Mouse (Mus musculus) layer of hippocampus, adult 9-10 months (tissue): ENCODE measurements at regions not wholly inside any gene's neighbourhood (a gene's known extent, or its start where the extent isn't known, plus 50 kb on each side); places are given as distances from the start of the nearest gene placed in this dataset.

Source experiments
- DNase-seq: peaks from one replicate; pipeline ENCODE4 v3.0.0; 2022; ENCODE audit warnings: low spot score

DNA sequence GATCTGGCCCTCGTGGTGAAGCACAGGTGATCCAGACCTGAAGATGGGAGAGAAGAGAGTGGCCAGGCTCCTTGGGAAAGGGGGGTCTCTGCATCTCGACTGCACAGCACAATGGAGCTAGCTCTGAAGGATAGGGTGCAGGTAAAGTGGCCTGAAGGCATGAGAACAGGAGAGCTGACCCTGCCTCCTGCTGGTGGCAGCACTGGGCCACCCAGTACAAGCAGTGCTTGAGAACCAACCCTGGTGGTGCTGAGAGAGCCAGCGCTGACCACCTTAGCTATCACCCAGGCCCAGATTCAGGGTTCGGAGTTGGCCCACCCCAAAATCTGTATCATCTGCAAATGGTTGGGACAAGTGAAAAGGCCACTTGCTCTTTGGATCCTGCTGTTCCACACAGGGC, 66.2 kb downstream of the A730009L09Rik start:
- DNase-seq: no peak

DNA sequence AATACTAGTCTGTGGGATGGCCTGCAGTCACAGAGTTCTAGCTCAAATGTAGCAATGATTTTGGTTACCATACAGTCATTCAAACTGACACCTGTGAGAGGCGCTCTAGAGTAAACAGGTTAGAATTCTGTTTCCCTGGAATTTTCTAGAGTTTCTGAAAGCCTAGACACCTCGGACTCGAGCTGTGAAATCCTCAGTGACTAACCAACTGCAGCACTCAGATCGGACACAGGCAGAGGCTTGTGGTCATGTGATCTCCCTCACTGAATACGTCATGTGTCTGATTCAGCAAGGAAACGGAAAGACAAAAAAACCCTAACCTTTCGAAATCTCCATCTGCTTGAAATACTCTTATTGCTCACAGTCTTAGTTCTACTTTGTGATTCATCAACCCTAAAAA, 68.4 kb downstream of the A730009L09Rik start:
- DNase-seq: peak; percentile 22

DNA sequence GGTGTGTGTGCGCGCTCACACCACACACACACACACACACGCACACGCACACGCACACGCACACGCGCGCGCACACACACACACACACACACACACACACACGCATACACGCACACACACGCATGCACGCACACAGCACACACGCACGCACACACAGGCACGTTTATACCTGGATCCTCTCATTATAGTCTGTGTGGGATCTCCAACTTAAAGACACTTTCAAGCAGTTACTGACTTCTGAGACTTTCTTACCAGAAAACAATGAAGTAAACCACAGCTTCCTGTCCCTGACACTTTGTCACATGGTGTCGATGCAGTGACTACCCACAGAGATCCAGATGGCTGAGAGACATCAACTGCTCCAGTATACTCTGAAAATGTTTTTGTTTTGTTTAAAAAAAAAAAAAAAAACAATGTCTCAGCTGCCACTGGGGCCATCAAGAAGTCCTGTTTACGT, 68.9 kb downstream of the A730009L09Rik start:
- DNase-seq: no peak

DNA sequence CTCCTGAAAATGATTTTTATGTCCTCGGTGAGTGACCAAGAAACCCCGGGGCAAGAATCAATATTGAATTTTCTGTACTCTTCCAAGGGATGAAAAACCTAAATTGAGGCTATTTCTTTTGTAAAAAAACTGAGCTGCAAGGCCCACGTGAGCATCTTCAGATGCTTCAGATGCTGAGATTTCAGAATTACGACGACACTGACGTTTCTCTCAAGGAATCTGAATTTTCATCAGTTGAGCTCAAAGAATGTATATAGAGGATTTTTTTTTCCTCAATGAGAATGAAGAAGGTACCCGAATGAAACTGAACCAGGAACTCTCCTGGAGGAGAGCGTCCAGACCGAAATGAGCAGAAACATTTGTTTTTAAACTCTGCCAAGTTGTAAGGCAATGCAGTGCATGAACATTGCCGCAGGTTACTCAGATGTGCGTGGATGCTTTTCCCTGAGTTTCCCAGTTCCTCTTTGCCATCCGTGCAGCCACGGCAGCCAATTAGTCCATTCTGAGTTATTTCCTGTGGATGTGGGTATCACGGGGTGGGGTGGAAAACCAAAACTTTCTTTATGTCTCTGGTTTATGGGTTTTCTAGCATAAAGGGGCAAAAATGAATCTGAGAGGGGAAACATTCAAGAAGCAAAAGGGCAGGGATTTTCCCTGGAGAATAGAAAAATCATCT, 69.9 kb downstream of the A730009L09Rik start:
- DNase-seq: no peak

DNA sequence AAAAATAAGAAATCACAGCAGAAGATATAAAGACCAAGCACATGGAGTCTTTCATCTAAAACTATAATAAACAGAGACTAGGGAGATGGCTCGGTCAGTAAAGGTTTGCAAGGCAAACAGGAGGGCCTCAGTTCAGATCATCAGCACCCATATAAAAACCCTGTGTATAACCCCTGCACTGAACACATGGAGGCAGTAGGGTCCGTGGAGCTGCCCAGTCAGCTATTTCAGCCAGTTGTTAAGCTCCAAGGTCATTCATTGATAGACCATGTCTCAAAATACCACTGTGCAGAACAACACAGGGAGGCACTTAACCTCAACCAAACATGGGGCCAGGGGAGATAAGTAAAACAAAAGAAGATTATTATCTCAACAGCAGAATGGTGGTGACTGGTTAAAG, 78.1 kb downstream of the A730009L09Rik start:
- DNase-seq: no peak

DNA sequence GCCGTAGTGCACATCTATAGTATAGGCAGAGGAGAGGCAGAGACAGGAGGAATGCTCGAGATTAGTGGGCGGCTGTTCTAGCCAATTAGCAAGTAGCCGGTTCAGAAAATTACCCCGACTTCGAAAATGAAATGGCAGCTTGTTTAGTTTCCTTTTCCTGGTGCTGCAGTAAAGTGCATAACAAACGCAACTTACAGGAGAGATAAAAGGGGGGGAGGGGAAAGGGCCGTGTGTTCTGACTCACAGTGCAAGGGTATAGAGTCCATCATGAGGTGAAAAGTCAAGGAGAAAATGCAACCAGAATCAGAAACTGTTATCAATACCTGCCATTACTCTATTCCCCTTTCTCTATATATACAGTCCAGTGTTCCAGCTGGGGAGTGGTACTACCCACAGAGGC, 88.0 kb downstream of the A730009L09Rik start:
- DNase-seq: no peak

DNA sequence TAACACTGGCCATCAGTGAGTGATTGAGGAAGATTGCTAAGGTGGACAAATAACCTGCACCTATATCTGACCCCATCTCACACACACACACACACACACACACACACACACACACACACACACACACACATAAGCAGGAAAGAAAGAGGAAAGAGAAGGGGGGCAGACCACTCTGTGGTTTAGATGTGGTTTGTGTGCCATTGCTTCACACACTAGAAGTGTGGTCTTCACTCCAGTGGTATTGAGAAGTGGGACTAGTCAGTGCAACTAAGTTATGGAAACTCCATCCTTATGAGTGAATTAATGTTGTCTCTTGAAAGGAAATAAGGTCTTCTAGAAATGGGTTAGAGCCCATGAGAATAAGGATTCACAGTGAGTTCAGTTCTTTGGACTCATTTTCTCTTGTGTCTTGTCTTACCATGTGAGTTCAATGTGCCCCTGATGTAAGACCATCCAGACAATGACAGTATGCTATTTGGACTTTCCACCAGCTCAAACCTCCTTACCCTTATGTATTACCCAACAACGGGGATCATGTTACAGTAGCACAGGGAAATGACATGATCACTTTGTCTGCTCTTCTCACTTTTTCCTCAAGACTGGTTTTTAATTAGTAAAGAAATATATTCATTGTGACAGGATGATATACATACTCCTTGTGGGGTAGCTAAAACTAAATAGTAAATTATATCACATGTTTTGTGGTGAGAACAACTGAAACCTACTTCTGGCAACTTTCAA, 88.7 kb downstream of the A730009L09Rik start:
- DNase-seq: no peak

DNA sequence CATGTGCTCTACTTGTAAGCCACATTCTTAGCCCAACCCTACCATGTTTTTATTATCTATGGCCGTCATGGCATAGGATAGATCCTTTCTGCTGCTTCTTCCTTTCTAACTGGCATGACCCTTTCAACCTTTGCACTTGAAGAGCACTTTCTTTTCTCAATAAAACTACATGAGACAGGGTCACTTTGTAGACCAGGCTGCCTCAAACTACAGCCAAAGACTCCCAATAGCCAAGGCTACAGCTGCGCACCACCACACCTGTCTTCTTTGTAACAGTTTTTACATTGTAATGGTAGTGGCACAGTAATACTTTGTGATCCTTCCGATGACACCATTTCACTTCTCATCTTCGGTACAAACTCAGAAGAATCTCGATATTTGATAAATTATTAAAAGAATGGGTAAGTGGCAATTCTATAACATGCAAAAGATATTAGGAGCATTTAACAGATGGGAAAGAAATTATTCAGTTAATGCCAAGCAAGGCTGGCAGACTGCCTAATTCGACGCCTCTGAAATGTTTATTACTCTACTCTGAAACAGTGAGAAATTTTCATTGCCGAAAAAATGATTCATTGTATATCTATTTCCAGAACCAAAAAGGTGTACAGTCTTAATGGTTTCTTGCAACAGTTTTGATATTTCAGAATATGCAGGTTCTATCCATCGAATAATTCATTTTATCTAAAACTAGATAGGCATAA, 89.5 kb downstream of the A730009L09Rik start:
- DNase-seq: no peak

DNA sequence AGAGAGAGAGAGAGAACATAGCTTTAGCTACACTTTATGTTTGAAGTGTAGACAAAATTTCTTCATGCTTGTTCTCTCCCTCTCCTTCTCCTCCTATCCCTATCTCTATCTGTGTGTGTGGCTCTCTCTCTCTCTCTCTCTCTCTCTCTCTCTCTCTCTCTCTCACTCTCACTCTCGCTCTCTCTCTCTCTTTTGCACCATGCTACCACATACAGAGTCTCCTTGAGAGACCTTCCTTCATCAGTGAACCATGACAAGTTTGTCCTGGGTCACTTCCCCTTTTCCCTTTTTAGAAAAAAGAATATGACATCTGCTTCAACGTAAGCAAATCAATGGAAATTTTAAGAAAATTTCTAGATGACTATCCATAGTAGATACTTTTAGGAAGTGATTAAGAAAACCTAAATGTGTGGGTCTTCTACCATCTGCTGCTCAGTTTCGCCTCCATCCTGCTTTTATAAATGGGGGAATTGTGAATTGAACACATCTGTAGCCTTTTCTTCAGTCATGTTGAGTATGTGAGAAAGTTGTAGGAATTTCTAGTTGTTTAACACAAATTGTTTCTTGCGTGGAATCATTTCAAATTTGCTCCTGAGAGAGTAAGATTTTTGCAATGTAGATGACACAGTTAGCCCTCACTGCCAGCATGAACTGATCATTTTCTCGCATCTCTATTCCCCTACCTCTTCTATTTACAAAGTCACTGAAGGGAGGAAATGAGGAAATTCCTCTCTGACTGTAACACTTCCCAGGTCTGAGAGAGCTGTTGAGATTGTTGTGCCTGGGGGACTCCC, 91.3 kb downstream of the A730009L09Rik start:
- DNase-seq: no peak

DNA sequence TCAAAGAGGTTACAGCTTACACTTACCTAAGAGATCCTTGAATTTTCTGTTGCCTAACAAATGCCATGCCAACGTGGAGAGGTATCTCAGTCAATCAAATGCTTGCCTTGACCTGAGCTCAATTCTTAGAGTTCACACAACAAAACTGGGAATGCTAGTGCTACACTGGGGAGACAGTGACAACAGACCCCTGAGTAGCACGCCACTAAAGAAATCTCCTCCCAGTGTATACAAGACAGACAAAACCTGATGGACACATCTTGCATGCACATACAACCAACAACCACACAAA, 91.8 kb downstream of the A730009L09Rik start:
- DNase-seq: no peak

DNA sequence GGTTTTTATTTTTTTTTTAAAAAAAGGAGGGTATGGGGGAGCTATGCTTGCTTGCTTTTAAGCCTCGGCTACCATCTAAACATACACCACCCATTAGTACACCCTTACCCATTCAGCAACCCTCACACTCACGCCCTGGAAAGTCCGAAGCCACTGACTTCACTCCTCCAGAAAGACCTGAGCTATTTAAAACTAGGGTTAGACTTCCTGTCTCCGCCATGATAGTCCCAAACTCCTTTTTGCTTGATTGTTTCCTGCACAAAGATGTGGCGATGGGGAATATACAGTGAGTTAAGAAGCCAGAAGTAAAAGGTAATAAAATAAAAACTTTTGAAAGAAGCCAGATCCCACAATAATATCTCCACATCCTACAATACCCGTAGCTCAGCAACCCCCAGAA, 92.6 kb downstream of the A730009L09Rik start:
- no peak for DNase-seq

DNA sequence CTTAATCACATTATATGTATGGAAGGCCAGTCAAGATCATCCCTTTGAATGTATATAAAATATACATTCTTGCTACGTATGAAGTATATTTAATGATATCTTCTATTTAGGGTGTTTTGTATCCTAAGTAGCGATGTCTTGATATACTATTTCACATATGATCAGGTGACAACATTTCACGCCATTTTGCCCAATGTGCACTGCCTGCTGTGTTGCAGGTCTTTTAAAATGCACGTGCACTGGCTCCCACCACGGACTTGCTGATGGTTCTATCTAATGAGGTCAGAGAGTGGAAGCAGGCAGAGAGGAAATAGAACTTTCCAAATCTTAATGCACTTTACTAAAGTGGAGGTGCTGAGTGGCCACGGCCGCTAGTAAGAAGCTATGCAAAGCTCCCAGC, 100.8 kb downstream of the A730009L09Rik start:
- no peak for DNase-seq

DNA sequence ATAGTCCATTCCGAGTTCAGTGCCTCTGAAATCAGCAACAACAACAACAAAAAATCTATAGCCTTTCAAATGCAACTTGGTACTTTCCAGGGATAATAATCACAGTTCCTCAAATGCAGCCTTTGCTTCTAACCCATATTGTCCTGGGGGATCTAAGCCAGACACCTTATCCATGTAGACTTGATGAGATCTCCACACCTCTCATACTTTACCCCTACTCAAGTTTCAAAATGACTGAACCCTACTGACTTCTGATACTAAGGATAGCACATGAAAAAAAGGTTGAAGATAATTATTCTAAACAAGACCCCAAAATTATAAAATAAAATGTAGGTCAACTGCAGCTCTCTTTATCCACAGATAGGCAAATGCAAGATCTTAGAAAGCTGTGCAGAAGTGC, 101.2 kb downstream of the A730009L09Rik start:
- DNase-seq: no peak

DNA sequence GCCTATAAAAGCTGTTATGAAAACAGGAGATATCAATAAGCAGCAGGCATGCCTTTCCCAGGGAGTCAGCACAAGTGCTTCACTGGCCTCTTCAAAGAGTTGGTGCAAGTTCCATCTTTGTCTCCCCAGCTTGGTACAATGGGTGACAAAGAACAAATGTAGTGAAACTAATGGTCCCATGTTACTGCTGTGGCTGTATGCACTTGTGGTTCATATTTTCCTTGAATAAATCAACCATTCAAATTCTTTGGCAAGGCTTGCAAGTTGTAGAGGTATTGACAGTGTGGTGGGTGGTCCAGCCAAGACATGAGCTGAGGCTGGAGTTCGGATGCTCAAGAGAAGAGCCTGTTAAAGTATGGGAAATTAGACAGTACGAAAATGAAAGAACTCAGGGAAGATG, 103.5 kb downstream of the A730009L09Rik start:
- DNase-seq: no peak

DNA sequence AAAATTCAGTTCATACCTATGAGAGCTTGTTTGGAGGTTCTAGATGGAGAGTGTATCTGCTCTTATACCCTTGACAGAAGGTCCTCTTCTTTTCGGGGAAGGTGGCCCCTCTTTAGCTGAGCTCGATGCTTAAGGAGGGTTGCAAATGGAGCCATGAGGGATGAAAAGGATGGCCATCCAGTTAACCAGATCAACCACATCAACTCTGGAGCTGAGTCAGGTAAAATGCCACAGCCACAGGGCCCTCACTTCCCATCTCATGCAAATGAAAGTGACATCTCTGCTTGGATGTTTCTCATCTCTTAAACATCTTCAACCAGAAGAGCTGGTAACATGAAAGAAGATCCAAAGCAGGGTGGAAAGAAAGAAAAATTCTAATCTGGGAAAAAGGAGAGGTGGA, 105.0 kb downstream of the A730009L09Rik start:
- DNase-seq: no peak

DNA sequence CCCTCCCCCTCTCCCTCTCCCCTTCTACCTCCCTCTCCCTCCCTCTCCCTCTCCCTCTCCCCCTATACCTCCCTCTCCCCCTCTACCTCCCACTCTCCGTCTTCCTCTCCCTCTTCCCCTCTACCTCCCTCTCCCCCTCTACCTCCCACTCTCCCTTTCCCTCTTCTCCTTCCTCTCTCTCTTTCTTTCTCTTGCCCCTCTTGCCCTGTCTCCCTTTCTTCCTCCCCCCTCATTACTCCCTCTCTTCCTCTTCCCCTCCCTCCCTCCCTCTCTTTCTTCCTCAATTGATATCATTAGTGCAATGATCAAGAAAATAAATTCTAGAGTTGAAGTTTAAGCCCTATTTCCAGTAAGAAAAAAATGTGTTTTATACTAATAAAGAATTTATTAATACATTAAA, 105.9 kb downstream of the A730009L09Rik start:
- DNase-seq: no peak

DNA sequence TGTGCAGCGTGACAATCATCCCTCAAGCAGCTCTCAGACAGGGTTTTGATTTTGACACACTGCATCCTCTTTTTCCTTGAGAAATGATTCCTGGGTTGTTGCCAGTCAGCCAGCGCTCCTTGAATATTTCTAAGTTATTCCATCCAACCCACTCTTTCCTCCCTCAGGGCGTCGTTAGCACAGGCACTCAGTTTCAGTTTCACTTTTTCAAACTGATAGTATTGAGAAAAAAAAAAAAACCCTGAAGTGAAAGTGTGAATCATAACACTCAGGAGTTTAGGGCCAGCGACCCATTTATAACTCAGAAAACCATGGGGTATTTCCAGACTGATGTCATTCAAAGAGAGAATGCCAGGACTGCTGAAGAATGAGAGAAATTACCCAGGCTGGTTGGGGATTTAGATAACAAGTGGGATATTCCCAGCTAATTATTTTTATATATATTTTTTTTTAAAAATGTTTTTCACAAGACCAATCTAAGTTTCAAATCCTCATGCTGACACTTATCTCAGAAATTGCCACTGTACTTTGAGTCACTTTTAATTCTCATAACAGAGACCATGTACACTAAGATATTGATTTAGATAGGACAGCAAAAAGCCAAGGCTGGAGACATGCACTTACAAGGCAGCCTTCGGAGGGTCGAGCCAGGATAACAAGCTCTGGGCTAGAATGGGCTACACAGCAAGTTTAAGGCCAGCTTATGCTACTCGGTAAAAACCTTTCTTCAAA, 106.5 kb downstream of the A730009L09Rik start:
- DNase-seq: no peak

DNA sequence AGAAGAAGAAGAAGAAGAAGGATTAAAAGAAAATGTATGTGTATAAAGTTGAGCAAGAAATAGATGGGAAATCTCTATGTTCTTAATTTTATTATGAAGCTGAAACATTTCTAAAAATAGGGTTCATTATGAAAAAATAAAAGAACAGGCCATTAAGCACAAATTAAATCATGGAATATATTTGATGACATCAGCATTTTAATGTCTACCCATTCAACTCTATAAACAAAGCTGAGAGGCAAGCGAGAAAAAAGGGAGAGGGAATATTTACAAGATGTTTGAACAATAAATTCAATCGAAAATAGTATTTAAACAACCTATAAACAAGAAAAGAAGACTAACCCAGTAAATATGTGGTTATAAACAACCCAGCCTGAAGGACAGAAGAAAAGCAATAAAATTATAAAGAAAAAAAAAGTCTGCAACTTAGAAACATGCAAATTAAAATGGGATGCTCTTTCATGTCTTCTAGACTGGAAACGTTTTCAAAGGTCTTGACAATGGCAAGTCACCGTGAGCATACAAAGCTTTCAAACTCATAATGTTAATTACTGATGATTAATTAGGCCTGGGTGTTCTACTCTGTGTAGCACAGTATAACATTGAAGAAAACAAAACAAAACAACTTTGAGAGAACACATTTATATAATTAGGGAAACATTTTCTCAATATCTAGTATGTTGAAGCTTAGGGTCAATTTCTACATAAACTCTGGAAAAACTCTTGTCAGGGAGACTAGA, 108.6 kb downstream of the A730009L09Rik start:
- no peak for DNase-seq

DNA sequence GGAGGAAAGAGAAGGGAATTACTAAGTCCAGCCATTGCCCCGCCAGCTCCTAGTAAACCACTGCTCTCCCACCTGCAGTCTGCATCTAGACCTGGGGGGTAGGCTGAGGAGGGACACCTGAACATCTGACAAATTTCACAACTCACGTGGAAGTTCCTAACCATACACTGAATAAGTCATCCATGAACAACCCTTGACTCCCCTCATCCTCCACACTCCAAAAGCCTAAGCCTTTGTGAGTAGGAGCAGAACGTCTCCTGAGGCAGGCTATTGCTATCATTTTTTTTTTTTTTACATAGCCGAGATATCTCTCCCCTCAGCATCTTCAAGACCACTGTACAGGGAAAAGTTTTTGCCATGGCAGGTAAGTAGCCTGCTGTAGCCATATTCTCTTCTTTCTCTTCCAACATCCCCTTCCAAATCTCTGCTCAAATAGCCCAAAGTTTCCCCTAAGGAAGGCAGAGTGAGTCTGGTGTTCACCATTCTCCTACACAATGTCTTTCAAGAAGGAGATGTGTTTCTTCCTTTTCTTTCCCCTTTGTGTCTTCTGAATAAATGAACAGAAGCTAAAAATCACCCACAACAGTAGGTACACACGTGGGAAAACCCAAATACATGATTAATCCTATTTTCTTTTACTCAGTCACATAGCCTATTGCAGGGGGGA, 109.7 kb downstream of the A730009L09Rik start:
- DNase-seq: no peak

DNA sequence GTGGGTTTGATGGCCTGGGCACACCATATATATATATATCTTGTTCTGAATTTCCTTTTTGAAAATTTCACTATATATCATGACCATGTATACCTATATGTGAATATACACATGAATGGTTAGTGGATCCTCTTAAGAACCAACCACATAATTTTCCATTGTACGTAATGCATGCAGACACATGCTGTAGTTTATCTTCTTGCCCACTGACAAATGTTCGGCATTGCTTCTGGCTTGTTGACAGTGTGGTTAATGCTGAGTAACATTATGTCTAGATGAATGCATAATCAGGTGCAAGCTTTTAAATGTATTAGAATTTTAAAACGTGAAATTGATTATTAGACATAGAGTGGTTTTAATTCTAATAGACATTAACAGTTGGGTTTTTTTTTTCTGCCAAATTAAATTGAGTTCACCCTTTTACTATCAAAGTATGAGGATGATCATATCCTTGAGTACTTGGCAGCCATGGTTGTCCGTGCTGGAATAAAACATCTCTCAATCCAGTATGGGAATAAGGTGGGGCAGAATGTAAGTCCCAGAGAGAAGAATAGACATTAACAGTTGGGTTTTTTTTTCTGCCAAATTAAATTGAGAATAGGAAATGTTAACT, 110.3 kb downstream of the A730009L09Rik start:
- no peak for DNase-seq
